Mouse (Mus musculus) forebrain, postnatal 0 days (tissue): Measurements from ENCODE around the gene Ccdc90b. TPM values are rescaled to one million over a fixed set of nuclear protein-coding genes. Genes with fewer than 3 reads are reported as not detected.

Experiments
- ATAC-seq: fragments of 200-750 bp; cut with Nextera tagmentation; 2 replicates; pipeline ENCODE4 v1.8.0; 2017; ENCODE audit warnings: mild to moderate bottlenecking, moderate library complexity
- DNase-seq: peaks from one replicate; pipeline ENCODE4 v3.0.0-alpha.2; 2015
- H3K27ac ChIP-seq: fragments of 300-500 bp; sonication (generic); 2 replicates; pipeline ENCODE4 v1.5.1; 2014; ENCODE audit warnings: low read depth, mild to moderate bottlenecking, antibody characterized with exemption, low read length, moderate library complexity, mixed read lengths
- H3K27me3 ChIP-seq: fragments of 300-500 bp; sonication (generic); 2 replicates; pipeline ENCODE4 v1.6.1; 2014; ENCODE audit warnings: mild to moderate bottlenecking, low read length, mixed read lengths; ENCODE audit not compliant: insufficient read depth
- H3K36me3 ChIP-seq: fragments of 300-500 bp; sonication (generic); 2 replicates; pipeline ENCODE4 v1.6.1; 2014; ENCODE audit warnings: mild to moderate bottlenecking, moderate library complexity; ENCODE audit not compliant: insufficient read depth
- H3K4me1 ChIP-seq: fragments of 300-500 bp; sonication (generic); 2 replicates; pipeline ENCODE4 v1.6.1; 2014; ENCODE audit warnings: antibody characterized with exemption; ENCODE audit not compliant: insufficient read depth
- H3K4me2 ChIP-seq: fragments of 300-500 bp; sonication (generic); 2 replicates; pipeline ENCODE4 v1.6.1; 2014; ENCODE audit warnings: low read depth, mild to moderate bottlenecking, moderate library complexity
- H3K4me3 ChIP-seq: fragments of 300-500 bp; sonication (generic); 2 replicates; pipeline ENCODE4 v1.5.1; 2014; ENCODE audit warnings: low read depth, low read length, mixed read lengths
- H3K9ac ChIP-seq: fragments of 300-500 bp; sonication (generic); 2 replicates; pipeline ENCODE4 v1.6.1; 2014; ENCODE audit warnings: mild to moderate bottlenecking
- H3K9me3 ChIP-seq: fragments of 300-500 bp; sonication (generic); 2 replicates; pipeline ENCODE4 v1.6.1; 2016; ENCODE audit warnings: low read length
- CTCF ChIP-seq: sonication (generic); IDR thresholded peaks from 2 replicates; pipeline ENCODE4 v1.5.1; 2016; ENCODE audit warnings: antibody characterized with exemption, control low read depth, low read depth
- WGBS: fragments of 180-500 bp; shearing (Covaris S2); extraction: QIAGEN DNeasy Blood & Tissue Kit; methylation state at CpG from one replicate; pipeline ENCODE4 v1.1.7; 2014; 5-methylcytosine and 5-hydroxymethylcytosine counted together
- polyA plus RNA-seq: library from polyadenylated mRNA; unstranded; fragments of >200 nt; fragmentation: Nextera tagmentation; extraction: Ambion mirVana; gene quantifications from 2 replicates; pipeline ENCODE4 v1.2.1, GENCODE M21; 2015
- total RNA-seq: library from RNA; depleted of rRNA; stranded (reverse); fragments of >200 nt; gene quantifications from 2 replicates; pipeline ENCODE4 v1.2.3, GENCODE M21; 2014; rRNA removed

Ccdc90b gene
- total RNA-seq (49.9 and 53.2 TPM in 2 replicates), polyA plus RNA-seq (43.7 and 47.7 TPM in 2 replicates)

DNA sequence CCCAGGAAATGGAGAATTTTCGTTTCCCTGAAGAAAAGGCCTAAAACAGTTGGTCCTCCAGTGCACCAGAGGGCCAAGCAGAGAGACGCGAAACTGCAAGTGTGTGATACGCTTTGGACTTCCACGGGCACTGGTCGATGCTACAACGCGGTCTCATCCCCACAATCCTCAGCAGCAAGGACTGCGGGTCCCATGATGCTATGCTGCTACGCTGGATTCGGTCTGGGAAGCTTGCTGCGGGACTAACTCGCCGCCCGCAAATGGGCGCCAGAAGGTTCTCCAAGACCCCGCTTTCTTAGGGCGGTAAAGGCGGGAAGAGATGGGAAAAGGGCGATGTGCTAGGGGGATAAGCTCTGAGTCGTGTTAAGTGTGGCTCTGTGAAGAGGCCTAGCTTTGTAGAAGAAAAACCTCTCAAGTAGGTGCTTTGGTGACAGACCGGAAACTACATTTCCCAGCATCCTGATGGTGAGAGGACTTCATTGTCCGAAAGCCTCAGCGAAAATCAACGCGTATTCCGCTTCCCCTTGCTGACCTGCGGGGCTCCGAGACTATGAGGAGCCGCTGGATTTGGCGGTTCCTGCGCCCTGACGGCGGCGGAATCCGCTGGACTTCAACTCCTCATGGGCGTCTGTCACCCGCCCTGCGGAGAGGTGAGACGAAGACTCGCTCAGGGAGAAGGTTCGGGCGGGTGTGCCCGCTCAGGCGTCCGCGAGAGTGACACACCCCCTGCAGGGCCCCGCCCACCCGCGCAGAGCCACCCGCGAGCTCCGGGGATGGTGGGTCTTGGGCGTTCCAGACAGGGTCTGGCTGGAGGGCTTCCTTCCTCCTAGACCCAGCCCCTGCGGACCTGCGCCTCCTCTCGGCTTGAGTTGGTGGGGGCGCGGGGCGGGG, at the start of gene Ccdc90b:
Ccdc90b (plus strand) TSS at position 164 of the 891 bp plus-strand sequence.
- Histone ChIP-seq H3K9ac (peak within 1 kb of the TSS; percentile 77), H3K4me2 (peak within 1 kb of the TSS; percentile 55), H3K4me3 (peak within 1 kb of the TSS; percentile 81), H3K36me3 (peaks cover 6% of the 10 kb centered on the region; the same call in 1 of the 2 replicates), H3K9me3 (no peaks in the 10 kb centered on the region), H3K27ac (peak within 1 kb of the TSS; percentile 95), H3K4me1 (0 out of 2 replicates have a peak, but pooled peaks cover 6% of the 10 kb centered on the region), H3K27me3 (no peaks in the 10 kb centered on the region)
- TF ChIP-seq CTCF: peak; percentile 87
- ATAC-seq (peak; percentile 98), DNase-seq (peak; percentile 97)
- under 1% methylated on average over 60 of the region's 60 CpGs for WGBS

DNA sequence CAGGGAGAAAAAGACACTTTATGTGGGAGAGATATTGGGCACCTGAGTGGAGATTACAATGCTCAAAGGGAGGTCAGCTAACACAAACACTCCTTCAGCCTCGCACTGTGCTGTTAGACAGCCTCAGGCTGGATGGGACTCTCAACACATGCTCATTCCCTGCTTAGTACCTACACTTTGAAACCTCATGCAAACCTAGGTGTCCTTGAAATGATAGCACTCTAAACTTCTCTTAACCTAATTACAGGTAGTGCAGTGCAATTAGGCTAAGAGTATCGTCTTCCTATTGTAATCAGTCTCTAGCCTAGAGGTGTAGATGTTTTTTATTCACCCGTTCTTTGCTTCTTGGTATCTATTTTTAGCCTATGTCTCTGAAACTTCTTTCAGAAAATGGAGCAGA, 40.6 kb upstream of the Ccdc90b start:
- no peaks in the 10 kb centered on the region for H3K4me1 ChIP-seq
- no peak overlapping the region for H3K27ac ChIP-seq
- ATAC-seq (peak; percentile 59; the same call in 1 of the 2 replicates), DNase-seq (no peak)
- WGBS: 60% methylated on average over 3 of the region's 3 CpGs
- no peak overlapping the region for H3K9ac ChIP-seq
- no peaks in the 10 kb centered on the region for H3K27me3 ChIP-seq
- no peaks in the 10 kb centered on the region for H3K9me3 ChIP-seq
- H3K4me2 ChIP-seq: no peak overlapping the region
- H3K36me3 ChIP-seq: no peaks in the 10 kb centered on the region
- no peak overlapping the region for H3K4me3 ChIP-seq
- no peak for TF ChIP-seq CTCF

DNA sequence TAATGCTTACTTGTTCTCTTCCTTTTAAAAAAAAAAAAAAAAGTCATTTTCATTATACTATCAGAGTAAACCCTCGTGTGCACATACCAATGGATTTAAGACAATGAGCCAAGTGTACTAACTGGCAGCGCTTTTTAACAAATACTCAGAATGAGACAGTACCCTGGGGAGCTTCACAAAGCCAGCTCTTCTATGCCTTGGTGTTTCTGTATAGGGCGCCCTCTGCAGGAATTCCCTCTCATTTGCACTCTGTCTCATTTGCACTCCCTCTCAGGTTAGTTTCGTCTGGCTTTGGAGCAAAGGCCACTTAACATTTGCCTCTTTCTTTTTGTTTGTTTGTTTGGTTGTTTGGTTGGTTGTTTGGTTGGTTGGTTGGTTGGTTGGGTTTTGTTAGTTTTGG, 40.1 kb upstream of the Ccdc90b start:
- 27% methylated on average over 4 of the region's 4 CpGs for WGBS
- ATAC-seq (peak; percentile 83; the same call in 1 of the 2 replicates), DNase-seq (peak; percentile 30)

DNA sequence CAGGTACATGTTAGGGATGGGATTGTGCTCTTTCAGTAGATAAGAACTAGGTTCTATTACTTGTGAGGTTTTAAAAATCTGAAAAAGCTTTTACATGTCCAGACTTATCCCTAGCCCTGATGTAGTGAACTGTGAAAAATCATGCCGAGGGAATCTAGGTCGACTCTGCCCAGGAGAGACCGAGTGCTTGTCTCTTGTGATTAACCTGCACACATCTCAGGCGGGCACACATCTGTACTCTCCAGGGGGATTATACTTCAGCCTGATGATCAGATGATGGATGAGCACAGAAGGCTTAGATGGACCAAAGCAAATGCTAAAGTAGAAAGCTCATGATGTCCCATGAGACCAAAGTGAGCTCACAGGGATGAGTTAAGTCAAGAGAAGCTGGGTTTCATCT, 31.7 kb upstream of the Ccdc90b start:
- WGBS: 92% methylated on average over 4 of the region's 4 CpGs
- no peak for DNase-seq
- no peak for TF ChIP-seq CTCF

More for the DNA sequence above, 40.1 kb upstream of the Ccdc90b start:
- Histone ChIP-seq H3K36me3 (no peaks in the 10 kb centered on the region), H3K4me2 (no peak overlapping the region), H3K9me3 (no peaks in the 10 kb centered on the region), H3K4me3 (no peak overlapping the region), H3K27ac (no peak overlapping the region), H3K27me3 (no peaks in the 10 kb centered on the region), H3K4me1 (no peaks in the 10 kb centered on the region), H3K9ac (no peak overlapping the region)
- TF ChIP-seq CTCF: peak; percentile 49

DNA sequence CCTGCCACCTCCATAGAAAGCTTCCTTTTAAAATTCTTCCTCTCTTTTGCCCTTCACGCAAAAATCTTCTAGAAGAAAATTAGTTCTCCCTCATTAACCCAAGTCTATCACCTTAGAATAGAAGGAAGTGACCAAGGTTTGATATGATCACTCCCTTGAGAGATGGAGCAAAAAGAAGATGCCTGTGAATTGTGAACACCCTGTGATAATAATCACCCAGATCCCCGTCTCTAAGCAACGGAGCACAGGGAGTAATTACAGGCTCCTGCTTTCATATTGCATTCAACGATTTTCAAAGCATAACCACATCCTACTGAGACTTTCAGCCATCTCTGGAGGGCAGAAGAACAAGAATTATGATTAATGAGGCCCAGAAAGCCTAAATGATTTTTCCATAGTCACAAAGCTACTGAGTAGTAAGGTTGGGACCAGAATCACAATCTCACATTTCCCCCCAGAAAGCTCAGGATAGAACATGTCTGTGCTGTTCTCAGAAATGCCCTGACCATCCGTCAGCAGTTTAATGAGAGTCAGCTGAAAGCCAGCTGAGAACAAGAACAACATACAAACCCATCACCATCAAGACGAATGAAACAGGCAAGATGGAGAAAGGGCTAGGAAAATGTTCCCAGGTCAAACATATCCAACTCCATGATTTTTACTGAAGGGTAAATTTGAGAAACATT, 28.5 kb upstream of the Ccdc90b start:
- no peak for TF ChIP-seq CTCF
- Histone ChIP-seq H3K36me3 (no peaks in the 10 kb centered on the region), H3K4me2 (no peak overlapping the region), H3K4me3 (no peak overlapping the region), H3K27ac (peak overlapping the region; percentile 73), H3K9ac (no peak overlapping the region), H3K4me1 (peaks cover 10% of the 10 kb centered on the region), H3K9me3 (no peaks in the 10 kb centered on the region), H3K27me3 (no peaks in the 10 kb centered on the region)
- 29% methylated on average over 6 of the region's 6 CpGs for WGBS
- ATAC-seq: peak; percentile 96
- peak; percentile 67 for DNase-seq

More for the DNA sequence above, 31.7 kb upstream of the Ccdc90b start:
- Histone ChIP-seq H3K36me3 (no peaks in the 10 kb centered on the region), H3K4me3 (no peak overlapping the region), H3K4me2 (no peak overlapping the region), H3K27me3 (no peaks in the 10 kb centered on the region), H3K9me3 (no peaks in the 10 kb centered on the region), H3K4me1 (peaks cover 10% of the 10 kb centered on the region), H3K27ac (no peak overlapping the region), H3K9ac (no peak overlapping the region)
- ATAC-seq: no peak

DNA sequence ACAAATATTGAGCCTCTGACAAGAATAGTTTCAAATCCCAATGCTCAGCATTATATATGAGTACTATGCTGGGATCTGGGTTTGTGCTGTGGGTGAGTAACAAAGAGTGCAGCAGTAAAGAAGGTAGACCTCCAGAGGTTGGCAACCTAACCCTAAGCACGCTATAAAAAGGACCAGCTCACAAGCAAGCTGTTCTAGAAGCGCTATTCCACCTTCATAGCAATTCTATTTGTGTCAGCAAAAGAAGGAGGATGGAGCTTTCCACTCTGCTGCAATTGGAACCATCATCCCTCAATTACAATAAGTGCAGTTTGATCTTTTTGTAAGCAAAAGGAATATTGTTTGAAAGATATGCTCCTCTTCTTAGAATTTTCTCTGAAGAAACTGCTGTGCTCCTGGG, 14.2 kb upstream of the Ccdc90b start:
- no peaks in the 10 kb centered on the region for H3K27me3 ChIP-seq
- H3K4me3 ChIP-seq: no peak overlapping the region
- WGBS: 73% methylated on average over 2 of the region's 2 CpGs
- no peaks in the 10 kb centered on the region for H3K36me3 ChIP-seq
- DNase-seq: no peak
- H3K9me3 ChIP-seq: no peaks in the 10 kb centered on the region
- no peak overlapping the region for H3K4me2 ChIP-seq
- H3K4me1 ChIP-seq: no peaks in the 10 kb centered on the region
- no peak for TF ChIP-seq CTCF
- no peak overlapping the region for H3K9ac ChIP-seq
- no peak overlapping the region for H3K27ac ChIP-seq
- ATAC-seq: no peak
